Mouse (Mus musculus) heart, embryonic 12.5 days (tissue): Measurements from ENCODE around the gene Scube1. TPM values are rescaled to one million over a fixed set of nuclear protein-coding genes. Genes with fewer than 3 reads are reported as not detected.
A peak's percentile ranks its signal among the peaks of the same experiment; 100 is the strongest.

Experiments
- ATAC-seq: fragments of 200-750 bp; cut with Nextera tagmentation; 2 replicates; pipeline ENCODE4 v1.8.0; 2017; ENCODE audit warnings: moderate TSS enrichment, moderate library complexity; ENCODE audit not compliant: insufficient number of reproducible peaks, low FRiP score
- H3K27ac ChIP-seq: fragments of 300-500 bp; sonication (generic); 2 replicates; pipeline ENCODE4 v1.5.1; 2016; ENCODE audit warnings: mild to moderate bottlenecking, moderate library complexity; ENCODE audit not compliant: poor library complexity, severe bottlenecking
- H3K27me3 ChIP-seq: fragments of 300-500 bp; sonication (generic); replicated peaks from 2 replicates; pipeline ENCODE4 v1.6.1; 2016; ENCODE audit warnings: mild to moderate bottlenecking, moderate library complexity
- H3K36me3 ChIP-seq: fragments of 300-500 bp; sonication (generic); 2 replicates; pipeline ENCODE4 v1.6.1; 2016; ENCODE audit warnings: mild to moderate bottlenecking, moderate library complexity
- H3K4me1 ChIP-seq: fragments of 300-500 bp; sonication (generic); replicated peaks from 2 replicates; pipeline ENCODE4 v1.6.1; 2016; ENCODE audit warnings: mild to moderate bottlenecking
- H3K4me2 ChIP-seq: fragments of 300-500 bp; sonication (generic); 2 replicates; pipeline ENCODE4 v1.6.1; 2016; ENCODE audit warnings: mild to moderate bottlenecking, moderate library complexity
- H3K4me3 ChIP-seq: fragments of 300-500 bp; sonication (generic); 2 replicates; pipeline ENCODE4 v1.5.1; 2016; ENCODE audit warnings: mild to moderate bottlenecking
- H3K9ac ChIP-seq: fragments of 300-500 bp; sonication (generic); 2 replicates; pipeline ENCODE4 v1.6.1; 2016; ENCODE audit warnings: mild to moderate bottlenecking, moderate library complexity
- H3K9me3 ChIP-seq: fragments of 300-500 bp; sonication (generic); replicated peaks from 2 replicates; pipeline ENCODE4 v1.6.1; 2016; ENCODE audit warnings: mild to moderate bottlenecking, moderate library complexity
- WGBS: fragments of 180-500 bp; shearing (Covaris S2); methylation state at CpG from one replicate; pipeline ENCODE4 v1.1.7; 2016; 5-methylcytosine and 5-hydroxymethylcytosine counted together
- polyA plus RNA-seq: library from polyadenylated mRNA; unstranded; fragments of >200 nt; fragmentation: Nextera tagmentation; extraction: Ambion mirVana; gene quantifications from 2 replicates; pipeline ENCODE4 v1.2.1, GENCODE M21; 2016

The Scube1 gene
- polyA plus RNA-seq, 1 experiment from 2014 or later: 16.3 TPM

DNA sequence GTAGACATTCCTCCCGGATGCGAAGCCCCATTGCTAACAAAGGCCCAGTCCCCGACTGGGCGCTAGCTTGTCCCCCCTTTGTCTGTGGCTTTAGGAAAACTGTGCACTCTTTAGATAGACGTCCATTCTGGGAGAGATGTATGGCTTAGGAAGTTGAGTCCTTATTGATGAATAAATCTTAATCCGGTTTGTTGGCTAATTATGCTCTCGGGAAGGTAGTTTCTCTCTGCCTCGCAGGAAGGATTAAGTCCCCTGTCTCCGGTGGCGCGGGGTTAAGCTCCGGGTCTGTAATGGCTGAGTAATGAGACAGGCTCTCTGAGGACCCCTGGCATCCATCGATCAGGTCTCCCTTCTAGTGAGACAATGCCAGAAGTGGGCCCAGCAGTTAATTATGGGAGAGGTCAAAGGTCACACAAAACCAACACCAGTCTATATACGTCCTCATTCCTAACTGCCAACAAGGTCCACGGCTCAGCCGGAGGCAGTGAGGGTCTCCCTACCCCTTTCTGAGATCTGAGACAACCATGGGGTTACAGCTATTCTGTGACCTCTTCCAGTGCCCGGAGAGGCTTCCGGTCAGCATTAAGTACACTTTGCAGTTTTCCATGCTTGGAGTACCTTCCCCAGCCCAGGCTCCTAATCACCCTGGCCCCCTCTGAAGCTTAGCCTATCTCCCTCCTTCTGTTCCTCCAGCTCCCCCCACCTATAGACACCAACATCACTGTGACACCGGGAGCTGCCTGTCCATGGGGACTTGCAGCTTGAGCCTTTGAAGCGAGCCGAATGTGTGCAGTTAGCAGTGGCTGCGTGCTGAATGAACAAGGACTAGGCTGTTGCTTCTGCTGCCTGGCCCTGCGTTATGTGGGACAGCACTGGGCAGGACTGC is 14.7 kb downstream of the Scube1 start:
- H3K9ac ChIP-seq: no peak overlapping the region
- no peak overlapping the region for H3K4me3 ChIP-seq
- 68% methylated on average over 23 of the region's 23 CpGs for WGBS
- no peak overlapping the region for H3K27ac ChIP-seq
- peaks cover 12% of the 10 kb centered on the region for H3K4me1 ChIP-seq
- H3K9me3 ChIP-seq: no peaks in the 10 kb centered on the region
- ATAC-seq: no peak
- no peaks in the 10 kb centered on the region for H3K27me3 ChIP-seq
- no peak overlapping the region for H3K4me2 ChIP-seq
- no peaks in the 10 kb centered on the region for H3K36me3 ChIP-seq

- ATAC-seq: 0 out of 2 replicates have a peak, but pooled peaks have one; percentile 57
- 41% methylated on average over 9 of the region's 10 CpGs for WGBS
Measured at GRCm38 (mm10) chr15:83706528-83707199, 18.2 kb downstream of the Scube1 start.

GRCm38 (mm10) chr15:83700593-83700923 is 24.3 kb downstream of the Scube1 start:
- H3K9me3 ChIP-seq: no peaks in the 10 kb centered on the region
- no peak overlapping the region for H3K9ac ChIP-seq
- peaks cover 38% of the 10 kb centered on the region for H3K4me1 ChIP-seq
- WGBS: 62% methylated on average over 13 of the region's 13 CpGs
- no peak overlapping the region for H3K4me2 ChIP-seq
- no peaks in the 10 kb centered on the region; the same call in 1 of the 2 replicates for H3K27me3 ChIP-seq
- no peak for ATAC-seq
- H3K27ac ChIP-seq: no peak overlapping the region
- H3K36me3 ChIP-seq: peaks cover 10% of the 10 kb centered on the region; the same call in 1 of the 2 replicates
- H3K4me3 ChIP-seq: no peak overlapping the region

More at GRCm38 (mm10) chr15:83706528-83707199, 18.2 kb downstream of the Scube1 start:
- peak overlapping the region; percentile 58 for H3K27ac ChIP-seq
- peaks cover 12% of the 10 kb centered on the region for H3K4me1 ChIP-seq
- H3K4me3 ChIP-seq: no peak overlapping the region
- H3K4me2 ChIP-seq: peak overlapping the region; percentile 4; the same call in 1 of the 2 replicates
- H3K27me3 ChIP-seq: no peaks in the 10 kb centered on the region
- H3K9me3 ChIP-seq: no peaks in the 10 kb centered on the region
- H3K9ac ChIP-seq: 0 out of 2 replicates have a peak overlapping the region, but pooled peaks have one; percentile 37
- H3K36me3 ChIP-seq: peaks cover 10% of the 10 kb centered on the region; the same call in 1 of the 2 replicates

DNA sequence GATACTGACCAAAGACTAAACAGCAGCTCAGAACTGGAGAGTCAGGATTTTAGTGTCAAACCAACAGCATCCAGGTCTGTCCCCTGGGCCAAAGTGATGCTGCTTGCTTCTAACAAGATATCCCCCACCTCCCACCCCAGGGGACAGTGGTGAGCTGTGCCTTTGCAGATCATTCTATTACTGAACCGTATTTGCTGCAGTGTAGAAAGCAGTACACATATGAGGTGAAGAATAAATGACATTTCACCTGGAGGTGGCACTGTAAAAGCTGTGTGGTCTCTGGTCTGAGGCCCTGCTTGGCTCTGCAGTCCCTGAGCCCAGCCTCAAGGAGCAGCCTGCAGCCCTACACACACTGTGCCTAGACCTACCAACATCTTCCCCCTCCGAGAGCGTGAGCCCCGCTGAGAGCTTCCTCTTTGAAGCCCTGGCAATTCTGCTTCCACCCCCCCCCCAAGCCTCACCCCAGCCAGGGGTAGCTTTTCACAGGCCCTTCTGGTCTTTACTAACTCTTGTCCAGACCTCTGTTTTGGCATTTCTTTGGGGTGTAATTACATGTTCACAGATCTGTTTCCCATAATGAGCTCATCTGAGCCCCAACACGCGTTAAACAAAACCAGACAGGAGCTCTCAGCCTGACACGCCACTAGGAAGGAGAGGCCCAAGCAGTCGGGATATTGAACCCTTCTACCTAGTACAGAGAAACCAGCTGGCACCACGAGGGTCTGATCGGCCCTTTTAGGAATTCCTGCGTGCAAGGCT is 24.8 kb downstream of the Scube1 start:
- WGBS: 53% methylated on average over 11 of the region's 11 CpGs
- ATAC-seq: no peak
- H3K27me3 ChIP-seq: no peaks in the 10 kb centered on the region; the same call in 1 of the 2 replicates
- H3K36me3 ChIP-seq: peaks cover 10% of the 10 kb centered on the region; the same call in 1 of the 2 replicates
- H3K4me3 ChIP-seq: no peak overlapping the region
- peaks cover 38% of the 10 kb centered on the region for H3K4me1 ChIP-seq
- H3K4me2 ChIP-seq: no peak overlapping the region
- no peak overlapping the region for H3K9ac ChIP-seq
- H3K9me3 ChIP-seq: no peaks in the 10 kb centered on the region
- H3K27ac ChIP-seq: no peak overlapping the region

DNA sequence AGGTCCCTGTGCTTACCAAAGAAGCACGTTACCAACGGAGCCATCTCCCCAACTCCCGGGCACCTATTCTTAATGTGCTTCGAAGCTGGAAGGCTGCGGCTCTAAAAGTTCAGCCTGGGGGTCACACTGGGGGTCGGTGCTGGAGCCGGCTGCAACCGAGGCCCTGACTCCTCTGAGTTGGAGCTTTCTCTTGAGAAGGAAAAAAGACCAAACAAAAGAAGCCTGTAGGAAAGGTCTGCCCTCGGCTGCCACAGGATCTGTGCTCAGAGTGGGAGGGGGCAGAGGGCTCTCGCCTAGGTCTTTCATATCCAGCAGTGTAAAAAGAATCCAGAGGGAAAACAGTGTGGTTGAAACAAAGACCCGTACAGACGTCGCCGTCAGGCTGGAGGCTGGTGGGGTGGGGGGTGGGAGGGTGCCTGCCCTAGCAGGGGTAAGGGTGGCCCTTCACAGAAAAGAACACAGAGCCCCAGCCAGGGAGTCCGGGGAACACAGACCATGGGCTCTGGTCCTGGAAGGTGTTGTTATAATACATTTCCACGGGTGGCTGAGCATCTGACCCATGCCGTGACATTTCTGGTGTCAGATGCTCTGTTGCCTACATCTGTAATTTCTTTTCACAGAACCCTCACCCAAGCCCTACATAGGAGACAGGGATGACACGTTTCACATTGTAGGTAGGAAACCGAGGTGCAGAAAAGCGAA is 25.5 kb downstream of the Scube1 start:
- ATAC-seq: no peak
- 60% methylated on average over 20 of the region's 20 CpGs for WGBS
- Histone ChIP-seq H3K4me2 (no peak overlapping the region), H3K4me3 (no peak overlapping the region), H3K9ac (no peak overlapping the region), H3K27ac (no peak overlapping the region), H3K9me3 (no peaks in the 10 kb centered on the region), H3K27me3 (no peaks in the 10 kb centered on the region; the same call in 1 of the 2 replicates), H3K36me3 (peaks cover 10% of the 10 kb centered on the region; the same call in 1 of the 2 replicates), H3K4me1 (peaks cover 38% of the 10 kb centered on the region)

- no peaks in the 10 kb centered on the region for H3K9me3 ChIP-seq
- H3K36me3 ChIP-seq: no peaks in the 10 kb centered on the region
- H3K27ac ChIP-seq: peak overlapping the region; percentile 85; the same call in 1 of the 2 replicates
- no peak overlapping the region for H3K4me3 ChIP-seq
- no peaks in the 10 kb centered on the region; the same call in 1 of the 2 replicates for H3K27me3 ChIP-seq
- peak overlapping the region; percentile 43; the same call in 1 of the 2 replicates for H3K4me2 ChIP-seq
- H3K9ac ChIP-seq: no peak overlapping the region
- ATAC-seq: no peak; the same call in 1 of the 2 replicates
- H3K4me1 ChIP-seq: peaks cover 44% of the 10 kb centered on the region
- WGBS: 48% methylated on average over 14 of the region's 14 CpGs
Measured at GRCm38 (mm10) chr15:83696681-83697381, 28.0 kb downstream of the Scube1 start.

- WGBS: 80% methylated on average over 11 of the region's 11 CpGs
Measured at GRCm38 (mm10) chr15:83695159-83695558, 29.7 kb downstream of the Scube1 start.

GRCm38 (mm10) chr15:83691901-83692361 is 32.9 kb downstream of the Scube1 start:
- WGBS: 26% methylated on average over 8 of the region's 8 CpGs
- no peak overlapping the region for H3K4me3 ChIP-seq
- no peaks in the 10 kb centered on the region for H3K27me3 ChIP-seq
- no peaks in the 10 kb centered on the region for H3K36me3 ChIP-seq
- no peak overlapping the region for H3K4me2 ChIP-seq
- peaks cover 33% of the 10 kb centered on the region for H3K4me1 ChIP-seq
- H3K9me3 ChIP-seq: no peaks in the 10 kb centered on the region
- no peak overlapping the region for H3K9ac ChIP-seq
- ATAC-seq: no peak
- H3K27ac ChIP-seq: peak overlapping the region; percentile 43

More at GRCm38 (mm10) chr15:83695159-83695558, 29.7 kb downstream of the Scube1 start:
- Histone ChIP-seq H3K4me3 (no peak overlapping the region), H3K4me1 (peaks cover 52% of the 10 kb centered on the region), H3K36me3 (no peaks in the 10 kb centered on the region), H3K9me3 (no peaks in the 10 kb centered on the region), H3K27me3 (no peaks in the 10 kb centered on the region; the same call in 1 of the 2 replicates), H3K4me2 (no peak overlapping the region), H3K27ac (no peak overlapping the region), H3K9ac (no peak overlapping the region)
- ATAC-seq: no peak

DNA sequence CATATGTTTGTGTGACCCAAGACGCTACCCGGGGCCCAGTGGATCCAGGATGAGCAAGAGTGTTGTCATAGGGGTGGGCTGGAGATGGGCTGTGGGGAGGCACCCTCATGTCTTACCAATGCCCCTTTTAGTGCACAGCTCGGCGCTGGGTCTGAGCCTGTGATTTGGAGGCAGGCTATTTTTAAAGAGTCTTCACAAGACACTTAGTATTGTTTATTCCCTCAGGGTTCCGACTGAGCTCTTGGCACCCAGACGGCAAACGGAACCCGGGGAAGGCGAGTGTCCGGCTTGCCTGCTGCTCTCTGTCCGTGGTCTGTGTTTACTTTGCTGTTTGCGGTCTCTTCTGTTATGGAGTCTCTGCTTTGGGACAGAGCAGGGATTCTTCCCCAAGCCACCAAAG is 34.9 kb downstream of the Scube1 start:
- Histone ChIP-seq H3K4me2 (no peak overlapping the region), H3K27me3 (no peaks in the 10 kb centered on the region), H3K9me3 (no peaks in the 10 kb centered on the region), H3K27ac (no peak overlapping the region), H3K9ac (no peak overlapping the region), H3K36me3 (no peaks in the 10 kb centered on the region), H3K4me1 (peaks cover 26% of the 10 kb centered on the region), H3K4me3 (no peak overlapping the region)
- WGBS: 85% methylated on average over 12 of the region's 12 CpGs
- no peak for ATAC-seq

- Histone ChIP-seq H3K27me3 (no peaks in the 10 kb centered on the region), H3K4me2 (no peak overlapping the region), H3K4me1 (peaks cover 22% of the 10 kb centered on the region), H3K27ac (no peak overlapping the region), H3K9me3 (no peaks in the 10 kb centered on the region), H3K9ac (0 out of 2 replicates have a peak overlapping the region, but pooled peaks have one; percentile 5), H3K4me3 (no peak overlapping the region), H3K36me3 (no peaks in the 10 kb centered on the region)
- WGBS: 49% methylated on average over 9 of the region's 9 CpGs
- no peak for ATAC-seq
Measured at GRCm38 (mm10) chr15:83686601-83687000, 38.2 kb downstream of the Scube1 start.
